Mouse (Mus musculus): ENCODE data around the gene Lzic. TPM values are rescaled to one million over a fixed set of nuclear protein-coding genes. Genes with fewer than 3 reads are reported as not detected.
"Not testable (repeated sequence)": the region's sequence is repeated elsewhere in the genome, so short reads cannot be mapped to it uniquely, and the experiment has no call there.

Gene Lzic
- polyA plus RNA-seq, 1 experiment from 2014 or later = 46.5 TPM

- H3K9me3 ChIP-seq (ENCODE audit: control insufficient read depth, low read length) = no peaks in the 10 kb centered on the region
- no peak for ATAC-seq (ENCODE audit: low read depth)
- H3K4me2 ChIP-seq (ENCODE audit: low read depth, low read length) = no peak overlapping the region
- no peaks in the 10 kb centered on the region for H3K36me3 ChIP-seq (ENCODE audit: control insufficient read depth, insufficient read depth, low read length)
- H3K4me3 ChIP-seq (ENCODE audit: low read depth, low read length) = no peak overlapping the region
- no peaks in the 10 kb centered on the region for H3K27me3 ChIP-seq (ENCODE audit: control insufficient read depth, insufficient read depth, low read length)
- no peak overlapping the region for H3K9ac ChIP-seq (replicated peaks; ENCODE audit: low read depth, low read length)
- WGBS = 87% methylated on average over 4 of the region's 4 CpGs
- no peaks in the 10 kb centered on the region for H3K4me1 ChIP-seq (ENCODE audit: control insufficient read depth, insufficient read depth, low read length)
- no peak overlapping the region for H3K27ac ChIP-seq (ENCODE audit: low read depth, low read length)
Observed at GRCm38 (mm10) chr4:149453656-149454055, 31.4 kb upstream of the Lzic start.

- 90% methylated on average over 17 of the region's 17 CpGs for WGBS
- H3K4me1 ChIP-seq (ENCODE audit: control insufficient read depth, insufficient read depth, low read length) = no peaks in the 10 kb centered on the region
- H3K4me2 ChIP-seq (ENCODE audit: low read depth, low read length) = no peak overlapping the region
- no peaks in the 10 kb centered on the region for H3K27me3 ChIP-seq (ENCODE audit: control insufficient read depth, insufficient read depth, low read length)
- no peak for ATAC-seq (ENCODE audit: low read depth)
- H3K27ac ChIP-seq (ENCODE audit: low read depth, low read length) = no peak overlapping the region
- H3K9ac ChIP-seq (replicated peaks; ENCODE audit: low read depth, low read length) = no peak overlapping the region
- H3K4me3 ChIP-seq (ENCODE audit: low read depth, low read length) = no peak overlapping the region
- no peaks in the 10 kb centered on the region for H3K36me3 ChIP-seq (ENCODE audit: control insufficient read depth, insufficient read depth, low read length)
- no peaks in the 10 kb centered on the region for H3K9me3 ChIP-seq (ENCODE audit: control insufficient read depth, low read length)
Observed at GRCm38 (mm10) chr4:149454263-149454662, 30.8 kb upstream of the Lzic start.

GRCm38 (mm10) chr4:149454879-149455278 is 30.1 kb upstream of the Lzic start, which contains the start of gene Rbp7:
Gene Rbp7, minus strand, starts transcription at chr4:149454978.
- no peak within 1 kb of the TSS for H3K27ac ChIP-seq (ENCODE audit: low read depth, low read length)
- ATAC-seq (ENCODE audit: low read depth) = no peak
- no peaks in the 10 kb centered on the region for H3K4me1 ChIP-seq (ENCODE audit: control insufficient read depth, insufficient read depth, low read length)
- no peaks in the 10 kb centered on the region for H3K27me3 ChIP-seq (ENCODE audit: control insufficient read depth, insufficient read depth, low read length)
- H3K4me3 ChIP-seq (ENCODE audit: low read depth, low read length) = no peak within 1 kb of the TSS
- no peaks in the 10 kb centered on the region for H3K9me3 ChIP-seq (ENCODE audit: control insufficient read depth, low read length)
- no peak within 1 kb of the TSS for H3K9ac ChIP-seq (replicated peaks; ENCODE audit: low read depth, low read length)
- H3K4me2 ChIP-seq (ENCODE audit: low read depth, low read length) = no peak within 1 kb of the TSS
- no peaks in the 10 kb centered on the region for H3K36me3 ChIP-seq (ENCODE audit: control insufficient read depth, insufficient read depth, low read length)
- WGBS = 57% methylated on average over 8 of the region's 8 CpGs

- not testable (repeated sequence) for H3K27ac ChIP-seq (ENCODE audit: low read depth, low read length); H3K4me3 ChIP-seq (ENCODE audit: low read depth, low read length); H3K4me1 ChIP-seq (ENCODE audit: control insufficient read depth, insufficient read depth, low read length); H3K9me3 ChIP-seq (ENCODE audit: control insufficient read depth, low read length); H3K36me3 ChIP-seq (ENCODE audit: control insufficient read depth, insufficient read depth, low read length); H3K4me2 ChIP-seq (ENCODE audit: low read depth, low read length); H3K27me3 ChIP-seq (ENCODE audit: control insufficient read depth, insufficient read depth, low read length); ATAC-seq (ENCODE audit: low read depth); H3K9ac ChIP-seq (replicated peaks; ENCODE audit: low read depth, low read length)
- WGBS = 87% methylated on average over 27 of the region's 27 CpGs
Observed at GRCm38 (mm10) chr4:149457163-149457562, 27.9 kb upstream of the Lzic start.

- no peak overlapping the region for H3K4me2 ChIP-seq (ENCODE audit: low read depth, low read length)
- no peaks in the 10 kb centered on the region for H3K4me1 ChIP-seq (ENCODE audit: control insufficient read depth, insufficient read depth, low read length)
- H3K9ac ChIP-seq (replicated peaks; ENCODE audit: low read depth, low read length) = no peak overlapping the region
- H3K9me3 ChIP-seq (ENCODE audit: control insufficient read depth, low read length) = no peaks in the 10 kb centered on the region
- H3K27me3 ChIP-seq (ENCODE audit: control insufficient read depth, insufficient read depth, low read length) = no peaks in the 10 kb centered on the region
- WGBS = 82% methylated on average over 6 of the region's 6 CpGs
- H3K27ac ChIP-seq (ENCODE audit: low read depth, low read length) = no peak overlapping the region
- ATAC-seq (ENCODE audit: low read depth) = no peak
- no peak overlapping the region for H3K4me3 ChIP-seq (ENCODE audit: low read depth, low read length)
- no peaks in the 10 kb centered on the region for H3K36me3 ChIP-seq (ENCODE audit: control insufficient read depth, insufficient read depth, low read length)
Observed at GRCm38 (mm10) chr4:149457831-149458430, 27.1 kb upstream of the Lzic start.

GRCm38 (mm10) chr4:149458526-149458925 is 26.5 kb upstream of the Lzic start:
- H3K9me3 ChIP-seq (ENCODE audit: control insufficient read depth, low read length) = no peaks in the 10 kb centered on the region
- no peak for ATAC-seq (ENCODE audit: low read depth)
- H3K4me3 ChIP-seq (ENCODE audit: low read depth, low read length) = no peak overlapping the region
- H3K4me2 ChIP-seq (ENCODE audit: low read depth, low read length) = no peak overlapping the region
- H3K36me3 ChIP-seq (ENCODE audit: control insufficient read depth, insufficient read depth, low read length) = no peaks in the 10 kb centered on the region
- H3K27ac ChIP-seq (ENCODE audit: low read depth, low read length) = no peak overlapping the region
- H3K9ac ChIP-seq (replicated peaks; ENCODE audit: low read depth, low read length) = no peak overlapping the region
- no peaks in the 10 kb centered on the region for H3K4me1 ChIP-seq (ENCODE audit: control insufficient read depth, insufficient read depth, low read length)
- H3K27me3 ChIP-seq (ENCODE audit: control insufficient read depth, insufficient read depth, low read length) = no peaks in the 10 kb centered on the region
- WGBS = 55% methylated on average over 5 of the region's 5 CpGs

- H3K9ac ChIP-seq (replicated peaks; ENCODE audit: low read depth, low read length) = no peak overlapping the region
Observed at GRCm38 (mm10) chr4:149459425-149459824, 25.6 kb upstream of the Lzic start.

GRCm38 (mm10) chr4:149460475-149460874 is 24.6 kb upstream of the Lzic start:
- 94% methylated on average over 2 of the region's 2 CpGs for WGBS
- ATAC-seq (ENCODE audit: low read depth); H3K9me3 ChIP-seq (ENCODE audit: control insufficient read depth, low read length); H3K4me1 ChIP-seq (ENCODE audit: control insufficient read depth, insufficient read depth, low read length); H3K4me2 ChIP-seq (ENCODE audit: low read depth, low read length); H3K4me3 ChIP-seq (ENCODE audit: low read depth, low read length); H3K27me3 ChIP-seq (ENCODE audit: control insufficient read depth, insufficient read depth, low read length); H3K36me3 ChIP-seq (ENCODE audit: control insufficient read depth, insufficient read depth, low read length); H3K27ac ChIP-seq (ENCODE audit: low read depth, low read length); H3K9ac ChIP-seq (replicated peaks; ENCODE audit: low read depth, low read length): not testable (repeated sequence)

More at GRCm38 (mm10) chr4:149459425-149459824, 25.6 kb upstream of the Lzic start:
- Histone ChIP-seq H3K4me3 (ENCODE audit: low read depth, low read length) (no peak overlapping the region), H3K36me3 (ENCODE audit: control insufficient read depth, insufficient read depth, low read length) (no peaks in the 10 kb centered on the region), H3K9me3 (ENCODE audit: control insufficient read depth, low read length) (no peaks in the 10 kb centered on the region), H3K4me2 (ENCODE audit: low read depth, low read length) (no peak overlapping the region), H3K4me1 (ENCODE audit: control insufficient read depth, insufficient read depth, low read length) (no peaks in the 10 kb centered on the region), H3K27ac (ENCODE audit: low read depth, low read length) (no peak overlapping the region), H3K27me3 (ENCODE audit: control insufficient read depth, insufficient read depth, low read length) (no peaks in the 10 kb centered on the region)
- ATAC-seq (ENCODE audit: low read depth) = no peak
- WGBS = 80% methylated on average over 1 of the region's 1 CpGs

GRCm38 (mm10) chr4:149461579-149462304 is 23.3 kb upstream of the Lzic start:
- Histone ChIP-seq H3K4me1 (ENCODE audit: control insufficient read depth, insufficient read depth, low read length) (no peaks in the 10 kb centered on the region), H3K27me3 (ENCODE audit: control insufficient read depth, insufficient read depth, low read length) (no peaks in the 10 kb centered on the region), H3K9ac (replicated peaks; ENCODE audit: low read depth, low read length) (no peak overlapping the region), H3K27ac (ENCODE audit: low read depth, low read length) (no peak overlapping the region), H3K9me3 (ENCODE audit: control insufficient read depth, low read length) (no peaks in the 10 kb centered on the region), H3K4me3 (ENCODE audit: low read depth, low read length) (no peak overlapping the region), H3K4me2 (ENCODE audit: low read depth, low read length) (no peak overlapping the region), H3K36me3 (ENCODE audit: control insufficient read depth, insufficient read depth, low read length) (no peaks in the 10 kb centered on the region)
- ATAC-seq (ENCODE audit: low read depth) = no peak
- 71% methylated on average over 4 of the region's 7 CpGs for WGBS

All from neural tube, embryonic 14.5 days (tissue).